Mouse (Mus musculus): ENCODE measurements around the gene Commd3.

Commd3 gene

DNA sequence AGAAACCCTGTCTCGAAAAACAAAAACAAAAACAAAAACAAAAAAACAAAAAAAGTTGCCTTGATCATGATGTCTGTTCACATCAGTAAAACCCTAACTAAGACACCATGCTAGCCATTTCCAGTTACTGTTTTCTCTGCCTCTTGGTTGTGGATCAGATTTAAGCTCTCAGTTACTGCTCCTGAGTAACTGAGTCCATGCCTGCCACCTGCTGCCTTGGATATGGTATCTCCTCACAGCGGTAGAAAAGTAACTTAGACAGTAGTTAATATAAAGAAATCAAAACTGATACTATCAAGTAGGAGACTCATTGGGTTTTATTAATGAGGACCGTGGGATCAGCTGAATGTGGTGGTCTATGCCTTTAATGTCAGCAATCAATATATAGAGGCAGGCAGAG, 42.2 kb downstream of the Commd3 start:
- DNase-seq (ENCODE audit: low read depth in 1 of 2, low spot score in 2 of 2): no peak

DNA sequence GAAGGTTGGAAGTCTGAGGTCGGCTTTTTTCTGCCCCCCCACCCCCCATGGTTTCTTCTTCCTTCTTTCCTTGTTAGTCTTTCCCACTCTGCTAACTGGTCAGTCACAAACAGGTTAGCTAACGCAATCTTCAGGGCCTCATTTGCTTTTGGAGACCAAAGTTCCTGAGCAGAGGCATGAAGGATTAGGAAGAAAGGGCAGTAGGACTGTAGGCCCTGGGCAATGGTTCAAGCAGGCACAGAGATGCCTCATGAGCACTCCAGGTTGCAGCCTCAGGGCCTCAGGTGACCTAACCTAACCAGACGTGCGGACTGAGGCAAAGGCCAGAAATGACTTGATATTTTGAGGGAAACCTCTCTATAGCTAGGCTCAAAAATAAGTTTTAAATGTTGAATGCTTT, 46.3 kb downstream of the Commd3 start:
- DNase-seq (ENCODE audit: low read depth in 1 of 2, low spot score in 2 of 2): no peak

DNA sequence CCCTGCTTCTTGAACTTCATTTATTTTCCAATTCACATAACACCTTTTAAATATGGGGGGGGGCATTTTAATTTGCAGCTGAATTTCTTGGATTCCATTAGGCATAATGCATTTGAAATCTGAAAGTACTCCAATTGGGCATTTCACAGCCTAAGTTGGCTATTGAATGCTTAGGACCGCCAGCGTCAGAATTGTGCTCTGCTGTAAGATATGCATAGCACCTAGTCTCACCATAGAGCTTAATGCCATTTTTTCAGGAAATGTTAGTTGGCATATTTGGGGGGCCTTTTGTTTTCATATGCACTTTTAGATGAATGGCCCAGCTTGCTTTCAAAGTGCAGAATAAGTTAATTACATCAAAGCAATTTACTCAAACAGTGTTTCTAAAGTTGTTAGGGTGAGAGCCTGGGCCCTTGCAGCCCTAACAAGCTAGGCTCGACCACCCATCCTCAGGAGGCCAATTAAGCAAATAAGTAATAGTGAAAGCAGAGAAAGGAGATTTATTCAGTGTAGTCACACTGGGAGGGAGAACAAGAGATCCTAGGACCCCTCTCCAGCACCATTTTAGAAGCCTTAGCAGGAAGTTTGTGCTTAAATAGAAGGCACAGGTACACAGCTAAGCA, 50.1 kb downstream of the Commd3 start:
- DNase-seq (ENCODE audit: low read depth in 1 of 2, low spot score in 2 of 2): no peak

DNA sequence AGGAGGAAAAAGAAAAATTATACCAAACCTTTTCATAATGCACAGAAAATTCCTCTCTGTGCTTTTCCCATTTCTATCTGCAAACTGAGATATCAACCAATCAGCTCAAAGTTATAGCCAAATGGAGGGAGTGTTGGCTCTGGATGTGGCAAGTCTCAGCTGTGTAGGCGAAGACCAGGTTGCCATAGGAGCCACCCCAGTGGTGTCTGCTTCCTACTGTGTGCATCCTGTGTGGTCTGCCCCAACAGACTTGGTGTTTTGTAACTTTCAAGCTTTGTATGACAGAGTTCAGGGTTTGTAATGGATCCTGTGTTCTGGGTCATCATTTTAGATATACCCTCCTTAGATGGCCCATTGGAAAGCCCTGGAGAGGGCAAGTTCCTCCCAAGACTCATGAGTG, 52.3 kb downstream of the Commd3 start:
- DNase-seq (ENCODE audit: low read depth in 1 of 2, low spot score in 2 of 2): no peak

Measured in monocyte, adult 2 months (primary cell).